Mouse (Mus musculus): ENCODE data around the gene Sdhaf3. TPM values are rescaled to one million over a fixed set of nuclear protein-coding genes. Genes with fewer than 3 reads are reported as not detected.

The Sdhaf3 gene
- polyA plus RNA-seq, 1 experiment from 2014 or later: 1.8 TPM

DNA sequence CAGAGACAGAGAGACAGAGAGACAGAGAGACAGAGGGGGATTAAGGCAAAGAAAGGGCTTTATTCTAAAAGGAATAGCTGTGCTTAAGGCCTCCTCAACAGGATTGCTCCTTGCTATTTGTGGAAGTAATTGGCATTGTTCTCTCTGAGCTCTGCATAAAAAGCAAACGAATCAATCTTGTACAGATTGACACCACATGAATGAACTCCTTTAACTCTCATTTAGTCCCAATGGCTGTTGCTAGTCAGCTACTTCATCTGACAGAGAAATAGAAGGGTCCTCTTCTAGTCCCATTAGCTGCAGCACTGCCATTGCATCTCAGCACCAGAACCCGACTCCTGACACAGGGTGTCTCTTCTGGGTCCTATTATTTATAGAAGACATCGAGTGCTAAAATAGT lies 113.0 kb downstream of the Sdhaf3 start:
- Histone ChIP-seq H3K4me2 (no peak overlapping the region), H3K4me1 (replicated peaks) (no peaks in the 10 kb centered on the region), H3K9me3 (replicated peaks) (no peaks in the 10 kb centered on the region), H3K27me3 (no peaks in the 10 kb centered on the region), H3K27ac (replicated peaks) (no peak overlapping the region), H3K36me3 (replicated peaks) (no peaks in the 10 kb centered on the region), H3K9ac (no peak overlapping the region), H3K4me3 (replicated peaks) (no peak overlapping the region)
- no peak for ATAC-seq (ENCODE audit: insufficient read depth)
- 53% methylated on average over 3 of the region's 3 CpGs for WGBS (ENCODE audit: insufficient replicate concordance)

- Histone ChIP-seq H3K27ac (replicated peaks) (no peak overlapping the region), H3K9me3 (replicated peaks) (no peaks in the 10 kb centered on the region), H3K4me2 (no peak overlapping the region), H3K4me1 (replicated peaks) (no peaks in the 10 kb centered on the region), H3K4me3 (replicated peaks) (no peak overlapping the region), H3K9ac (no peak overlapping the region), H3K36me3 (replicated peaks) (no peaks in the 10 kb centered on the region), H3K27me3 (no peaks in the 10 kb centered on the region)
- 65% methylated on average over 2 of the region's 2 CpGs for WGBS (ENCODE audit: insufficient replicate concordance)
- ATAC-seq (ENCODE audit: insufficient read depth): no peak
These were observed 113.7 kb downstream of the Sdhaf3 start for GRCm38 (mm10) chr6:7069463-7069862.

DNA sequence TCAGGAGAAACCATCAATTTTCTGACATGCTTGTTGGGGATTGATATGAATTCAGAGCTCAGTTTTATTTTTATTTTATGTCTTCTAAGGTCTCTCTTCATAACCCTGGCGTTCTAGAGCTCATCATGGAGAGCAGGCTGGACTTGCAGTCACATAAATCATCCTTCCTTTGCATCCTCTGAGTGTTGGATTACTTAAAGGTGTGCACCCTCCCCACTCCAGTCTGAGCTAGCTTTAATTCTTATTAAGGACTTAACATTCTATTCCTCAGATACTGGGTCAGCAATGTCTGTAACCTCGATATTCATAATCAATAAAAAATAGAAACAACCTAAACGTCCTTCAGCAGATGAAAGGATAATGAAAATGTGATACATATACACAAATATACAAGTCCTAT lies 126.2 kb downstream of the Sdhaf3 start:
- Histone ChIP-seq H3K4me1 (replicated peaks) (no peaks in the 10 kb centered on the region), H3K4me3 (replicated peaks) (no peak overlapping the region), H3K36me3 (replicated peaks) (no peaks in the 10 kb centered on the region), H3K27ac (replicated peaks) (no peak overlapping the region), H3K4me2 (no peak overlapping the region), H3K9me3 (replicated peaks) (no peaks in the 10 kb centered on the region), H3K27me3 (no peaks in the 10 kb centered on the region), H3K9ac (no peak overlapping the region)
- WGBS (ENCODE audit: insufficient replicate concordance): 44% methylated on average over 3 of the region's 3 CpGs
- no peak for ATAC-seq (ENCODE audit: insufficient read depth)

GRCm38 (mm10) chr6:7082467-7083259 lies 126.9 kb downstream of the Sdhaf3 start:
- Histone ChIP-seq H3K4me2 (no peak overlapping the region), H3K4me1 (replicated peaks) (no peaks in the 10 kb centered on the region), H3K9me3 (replicated peaks) (no peaks in the 10 kb centered on the region), H3K4me3 (replicated peaks) (no peak overlapping the region), H3K27me3 (no peaks in the 10 kb centered on the region), H3K9ac (no peak overlapping the region), H3K27ac (replicated peaks) (no peak overlapping the region), H3K36me3 (replicated peaks) (no peaks in the 10 kb centered on the region)
- 68% methylated on average over 5 of the region's 5 CpGs for WGBS (ENCODE audit: insufficient replicate concordance)
- no peak for ATAC-seq (ENCODE audit: insufficient read depth)

GRCm38 (mm10) chr6:7083661-7084060 lies 127.9 kb downstream of the Sdhaf3 start:
- Histone ChIP-seq H3K4me2 (no peak overlapping the region), H3K4me1 (replicated peaks) (no peaks in the 10 kb centered on the region), H3K9me3 (replicated peaks) (no peaks in the 10 kb centered on the region), H3K4me3 (replicated peaks) (no peak overlapping the region), H3K9ac (no peak overlapping the region), H3K27me3 (no peaks in the 10 kb centered on the region), H3K27ac (replicated peaks) (no peak overlapping the region), H3K36me3 (replicated peaks) (no peaks in the 10 kb centered on the region)
- WGBS (ENCODE audit: insufficient replicate concordance): 82% methylated on average over 4 of the region's 4 CpGs
- no peak for ATAC-seq (ENCODE audit: insufficient read depth)

DNA sequence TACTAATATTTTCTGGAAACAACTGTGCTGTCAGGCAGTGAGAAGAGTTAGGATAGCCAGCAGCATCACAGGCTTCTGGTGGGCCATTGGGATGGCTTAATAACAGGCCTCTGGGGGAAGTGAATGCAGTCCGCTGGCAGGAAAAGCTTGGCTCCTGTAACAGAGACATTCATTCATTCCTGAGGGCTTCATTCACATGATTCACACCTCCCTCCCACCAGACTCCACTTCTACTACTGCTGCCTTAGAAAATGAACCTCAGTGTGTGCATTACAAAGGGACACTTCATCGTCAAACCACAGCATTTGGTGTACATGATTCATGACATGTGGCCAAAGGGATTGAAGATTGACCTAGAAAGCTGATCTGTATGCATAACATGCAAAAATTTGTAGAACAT lies 128.6 kb downstream of the Sdhaf3 start:
- Histone ChIP-seq H3K27ac (replicated peaks) (no peak overlapping the region), H3K27me3 (no peaks in the 10 kb centered on the region), H3K4me2 (no peak overlapping the region), H3K4me3 (replicated peaks) (no peak overlapping the region), H3K36me3 (replicated peaks) (no peaks in the 10 kb centered on the region), H3K9me3 (replicated peaks) (no peaks in the 10 kb centered on the region), H3K4me1 (replicated peaks) (no peaks in the 10 kb centered on the region), H3K9ac (no peak overlapping the region)
- ATAC-seq (ENCODE audit: insufficient read depth): no peak
- 65% methylated on average over 2 of the region's 2 CpGs for WGBS (ENCODE audit: insufficient replicate concordance)

GRCm38 (mm10) chr6:7085506-7085905 lies 129.7 kb downstream of the Sdhaf3 start:
- ATAC-seq (ENCODE audit: insufficient read depth): no peak
- no peak overlapping the region for H3K4me3 ChIP-seq (replicated peaks)
- H3K4me2 ChIP-seq: no peak overlapping the region
- no peaks in the 10 kb centered on the region for H3K4me1 ChIP-seq (replicated peaks)
- H3K36me3 ChIP-seq (replicated peaks): no peaks in the 10 kb centered on the region
- WGBS (ENCODE audit: insufficient replicate concordance): 54% methylated on average over 2 of the region's 2 CpGs
- no peak overlapping the region for H3K27ac ChIP-seq (replicated peaks)
- H3K9ac ChIP-seq: no peak overlapping the region
- no peaks in the 10 kb centered on the region for H3K27me3 ChIP-seq
- H3K9me3 ChIP-seq (replicated peaks): no peaks in the 10 kb centered on the region

- H3K36me3 ChIP-seq (replicated peaks): no peaks in the 10 kb centered on the region
- no peak overlapping the region for H3K4me2 ChIP-seq
- H3K27me3 ChIP-seq: no peaks in the 10 kb centered on the region
- WGBS (ENCODE audit: insufficient replicate concordance): 40% methylated on average over 1 of the region's 1 CpGs
- no peak overlapping the region for H3K4me3 ChIP-seq (replicated peaks)
- no peak overlapping the region for H3K27ac ChIP-seq (replicated peaks)
- no peaks in the 10 kb centered on the region for H3K9me3 ChIP-seq (replicated peaks)
- no peak for ATAC-seq (ENCODE audit: insufficient read depth)
- no peak overlapping the region for H3K9ac ChIP-seq
- no peaks in the 10 kb centered on the region for H3K4me1 ChIP-seq (replicated peaks)
These were observed 136.3 kb downstream of the Sdhaf3 start for GRCm38 (mm10) chr6:7092094-7092493.

Other genes starting within 250 kb of the Sdhaf3 start
- not detected in 2 replicates for gene Dlx6, start 92.7 kb upstream of the Sdhaf3 start, polyA plus RNA-seq (2015; fragmentation: Nextera tagmentation; extraction: Ambion mirVana)
- not detected in 2 replicates for gene Dlx5, start 73.9 kb upstream of the Sdhaf3 start, polyA plus RNA-seq (2015; fragmentation: Nextera tagmentation; extraction: Ambion mirVana)

All from liver, embryonic 15.5 days (tissue).